Mouse (Mus musculus) intestine, postnatal 0 days (tissue): ENCODE measurements at regions not wholly inside any gene's neighbourhood (a gene's known extent, or its start where the extent isn't known, plus 50 kb on each side); places are given as distances from the start of the nearest gene placed in this dataset.

Source experiments
- ATAC-seq: fragments of 200-750 bp; cut with Nextera tagmentation; 2 replicates; pipeline ENCODE4 v1.8.0; 2017; ENCODE audit warnings: mild to moderate bottlenecking, moderate TSS enrichment, moderate library complexity
- H3K27ac ChIP-seq: fragments of 300-500 bp; sonication (generic); 2 replicates; pipeline ENCODE4 v1.5.1; 2014; ENCODE audit warnings: mild to moderate bottlenecking, low read depth, low read length, moderate library complexity
- H3K27me3 ChIP-seq: fragments of 300-500 bp; sonication (generic); replicated peaks from 2 replicates; pipeline ENCODE4 v1.6.1; 2014; ENCODE audit warnings: low read length, mixed read lengths; ENCODE audit not compliant: control insufficient read depth, insufficient read depth
- H3K36me3 ChIP-seq: fragments of 300-500 bp; sonication (generic); 2 replicates; pipeline ENCODE4 v1.6.1; 2014; ENCODE audit warnings: mild to moderate bottlenecking, moderate library complexity; ENCODE audit not compliant: control insufficient read depth, insufficient read depth
- H3K4me1 ChIP-seq: fragments of 300-500 bp; sonication (generic); replicated peaks from 2 replicates; pipeline ENCODE4 v1.6.1; 2014; ENCODE audit warnings: antibody characterized with exemption, low read length, mixed read lengths; ENCODE audit not compliant: control insufficient read depth, insufficient read depth
- H3K4me2 ChIP-seq: fragments of 300-500 bp; sonication (generic); replicated peaks from 2 replicates; pipeline ENCODE4 v1.6.1; 2014; ENCODE audit warnings: low read depth, mild to moderate bottlenecking, moderate library complexity
- H3K4me3 ChIP-seq: fragments of 300-500 bp; sonication (generic); 2 replicates; pipeline ENCODE4 v1.5.1; 2014; ENCODE audit warnings: low read depth, low read length
- H3K9ac ChIP-seq: fragments of 300-500 bp; sonication (generic); 2 replicates; pipeline ENCODE4 v1.6.1; 2014; ENCODE audit warnings: mild to moderate bottlenecking, low read depth, low read length
- H3K9me3 ChIP-seq: fragments of 300-500 bp; sonication (generic); 2 replicates; pipeline ENCODE4 v1.6.1; 2016; ENCODE audit warnings: mixed run types; ENCODE audit not compliant: control insufficient read depth
- CTCF ChIP-seq: sonication (generic); IDR thresholded peaks from 2 replicates; pipeline ENCODE4 v1.5.1; 2016; ENCODE audit warnings: low read depth, mild to moderate bottlenecking, control low read depth, antibody characterized with exemption, moderate library complexity
- WGBS: fragments of 180-500 bp; shearing (Covaris S2); extraction: QIAGEN DNeasy Blood & Tissue Kit; methylation state at CpG from one replicate; pipeline ENCODE4 v1.1.7; 2014; 5-methylcytosine and 5-hydroxymethylcytosine counted together

DNA sequence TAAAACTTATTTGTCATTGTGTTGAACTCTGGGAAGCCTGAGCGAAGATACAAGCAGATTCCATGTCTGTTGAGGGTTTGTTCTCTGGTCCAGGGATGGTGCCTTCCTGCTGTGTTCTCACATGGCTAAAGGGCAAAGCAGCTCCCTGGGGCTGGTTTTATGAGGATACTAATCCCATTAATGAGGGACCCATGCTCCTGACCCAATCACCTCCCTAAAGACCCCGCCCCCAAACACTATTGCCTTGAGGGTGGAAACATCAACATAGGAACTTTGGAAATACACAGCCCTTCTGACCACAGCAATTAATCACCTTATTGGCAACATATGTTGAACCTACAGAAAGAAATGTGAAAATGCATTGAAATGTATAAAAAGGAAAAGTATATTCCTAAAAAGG is 88.5 kb upstream of the BC052040 start:
- no peak overlapping the region for H3K4me3 ChIP-seq
- WGBS: 82% methylated on average over 2 of the region's 2 CpGs
- ATAC-seq: no peak

DNA sequence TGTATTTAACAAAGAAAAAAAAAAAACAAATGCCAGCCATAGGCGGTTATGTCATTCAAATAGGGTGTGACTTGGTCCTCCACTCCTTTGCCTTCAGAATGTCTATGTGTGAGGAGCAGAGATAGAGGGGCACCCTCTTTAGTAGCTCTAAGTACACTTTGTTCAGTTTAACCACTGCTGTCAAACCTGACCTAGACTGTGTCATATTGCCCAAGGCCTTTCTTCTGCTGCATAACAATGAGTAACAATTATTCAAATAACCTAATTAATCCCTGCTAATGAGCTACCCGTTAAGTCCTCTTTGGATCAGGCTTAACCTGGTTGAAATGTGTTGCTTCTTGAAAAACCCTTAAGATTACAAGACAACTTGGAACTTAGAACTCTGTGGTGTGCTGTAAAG is 81.6 kb upstream of the BC052040 start:
- 83% methylated on average over 2 of the region's 2 CpGs for WGBS
- Histone ChIP-seq H3K9me3 (no peaks in the 10 kb centered on the region), H3K9ac (no peak overlapping the region), H3K4me2 (no peak overlapping the region), H3K36me3 (no peaks in the 10 kb centered on the region), H3K4me3 (no peak overlapping the region), H3K4me1 (no peaks in the 10 kb centered on the region), H3K27ac (no peak overlapping the region), H3K27me3 (no peaks in the 10 kb centered on the region)
- TF ChIP-seq CTCF: no peak
- ATAC-seq: no peak

More for the DNA sequence above, 88.5 kb upstream of the BC052040 start:
- no peaks in the 10 kb centered on the region for H3K4me1 ChIP-seq
- TF ChIP-seq CTCF: no peak
- H3K27me3 ChIP-seq: no peaks in the 10 kb centered on the region
- no peak overlapping the region for H3K9ac ChIP-seq
- no peak overlapping the region for H3K4me2 ChIP-seq
- H3K27ac ChIP-seq: no peak overlapping the region
- no peaks in the 10 kb centered on the region for H3K9me3 ChIP-seq
- no peaks in the 10 kb centered on the region for H3K36me3 ChIP-seq

DNA sequence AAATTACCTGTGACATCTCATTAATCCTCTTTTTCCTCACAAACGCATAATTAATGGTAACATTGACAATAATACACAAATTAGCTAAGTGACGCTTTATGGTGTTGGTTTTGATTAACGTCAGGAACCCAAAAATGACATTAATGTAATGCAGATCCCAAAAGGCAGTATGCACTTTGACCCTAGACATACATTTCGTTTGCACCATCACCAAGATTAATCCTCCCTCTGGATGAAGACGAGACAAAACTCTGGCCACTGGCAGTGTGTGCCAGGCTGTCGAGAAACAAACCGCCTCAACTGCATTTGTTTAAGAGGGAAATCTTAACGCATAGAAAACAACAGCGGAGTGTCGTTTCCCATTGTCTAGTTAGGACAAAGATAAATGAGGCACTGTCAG is 72.0 kb upstream of the BC052040 start:
- 63% methylated on average over 10 of the region's 10 CpGs for WGBS
- Histone ChIP-seq H3K9me3 (no peaks in the 10 kb centered on the region), H3K27me3 (no peaks in the 10 kb centered on the region), H3K4me3 (no peak overlapping the region), H3K4me2 (no peak overlapping the region), H3K9ac (no peak overlapping the region), H3K27ac (no peak overlapping the region), H3K36me3 (no peaks in the 10 kb centered on the region), H3K4me1 (no peaks in the 10 kb centered on the region)
- TF ChIP-seq CTCF: no peak
- no peak for ATAC-seq

DNA sequence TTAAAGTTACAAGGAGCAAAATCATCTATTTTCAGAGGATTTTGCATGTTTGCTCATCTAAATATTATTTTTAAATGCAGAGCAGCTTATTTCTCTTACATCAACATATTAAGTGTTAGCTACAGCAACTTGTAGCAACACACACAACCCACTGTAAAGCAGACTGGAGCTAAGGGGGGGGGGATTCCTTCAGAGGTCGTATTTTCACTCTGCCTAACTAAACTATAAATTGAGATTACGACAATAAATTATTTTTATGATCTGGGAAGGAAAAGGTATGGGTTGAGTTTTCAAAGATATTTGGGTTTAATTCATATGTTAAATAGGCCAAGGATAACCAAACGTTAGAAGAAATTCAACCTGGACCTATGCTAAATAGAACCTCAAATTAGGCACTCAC is 70.4 kb upstream of the BC052040 start:
- no peaks in the 10 kb centered on the region for H3K36me3 ChIP-seq
- H3K9me3 ChIP-seq: no peaks in the 10 kb centered on the region
- 72% methylated on average over 3 of the region's 3 CpGs for WGBS
- H3K4me3 ChIP-seq: no peak overlapping the region
- H3K4me1 ChIP-seq: no peaks in the 10 kb centered on the region
- TF ChIP-seq CTCF: no peak
- ATAC-seq: no peak
- H3K27me3 ChIP-seq: no peaks in the 10 kb centered on the region
- no peak overlapping the region for H3K9ac ChIP-seq
- no peak overlapping the region for H3K4me2 ChIP-seq
- H3K27ac ChIP-seq: no peak overlapping the region

DNA sequence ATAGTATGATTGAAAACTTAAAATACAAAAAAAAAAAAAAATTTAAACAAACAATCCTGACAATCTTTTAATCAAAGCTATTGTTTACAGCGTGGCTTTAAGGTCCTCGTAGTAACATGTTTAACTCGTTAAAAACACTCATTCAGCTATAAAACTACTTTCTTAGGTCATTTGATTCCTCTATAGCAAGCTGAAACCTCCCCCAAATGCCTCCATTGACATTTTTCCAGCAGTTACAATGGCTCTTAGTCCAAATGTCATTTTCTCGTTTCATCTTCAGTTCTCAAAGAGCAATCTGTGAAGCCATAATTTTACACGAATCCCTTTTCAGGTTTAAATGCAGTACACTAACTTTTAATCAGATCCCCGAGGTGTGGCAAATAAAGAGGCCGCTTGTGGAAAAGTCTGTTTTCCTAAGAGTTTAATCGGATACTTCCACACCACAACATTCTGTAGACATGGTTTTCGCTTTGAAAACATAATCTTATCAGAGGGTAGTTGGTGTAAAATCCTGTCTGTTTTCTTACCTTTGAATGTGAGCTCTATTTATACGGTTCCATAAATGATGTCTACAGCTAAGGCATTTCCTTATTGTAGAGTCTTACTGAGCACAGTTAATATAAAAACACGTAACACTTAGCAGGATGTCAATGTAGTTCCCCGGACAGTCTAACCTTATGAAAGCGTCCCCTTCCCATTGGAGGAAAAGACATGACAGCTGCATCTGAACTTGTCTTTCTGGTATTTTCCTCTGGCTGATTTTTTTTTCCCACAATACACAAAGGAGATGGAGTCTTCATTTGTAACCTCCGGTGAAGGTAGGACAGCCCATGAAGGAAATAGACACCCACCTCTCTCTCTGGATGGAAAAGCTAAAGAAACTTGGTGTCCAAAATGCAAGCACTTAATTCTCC is 69.6 kb upstream of the BC052040 start:
- WGBS: 51% methylated on average over 14 of the region's 14 CpGs

DNA sequence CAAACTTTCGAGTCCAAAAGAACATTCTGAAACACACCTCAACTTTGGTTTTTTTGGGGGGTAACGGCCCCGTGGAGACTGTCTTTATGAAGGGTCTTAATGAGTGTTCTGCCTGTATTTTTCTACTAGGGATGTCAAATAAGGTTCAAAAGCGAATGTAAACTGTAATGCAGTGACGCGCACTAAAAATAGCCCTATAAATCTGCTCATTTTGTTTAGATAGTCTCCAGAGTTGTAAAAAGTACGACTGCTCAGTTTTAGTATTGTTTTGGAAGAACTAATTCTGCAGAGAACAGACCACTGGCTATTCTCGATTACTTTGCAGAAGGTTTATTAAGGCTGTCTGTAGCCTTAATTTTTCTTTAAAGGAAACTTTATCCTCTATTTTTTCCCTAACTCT is 68.6 kb upstream of the BC052040 start:
- H3K4me2 ChIP-seq: peak overlapping the region; percentile 10; the same call in 1 of the 2 replicates
- no peaks in the 10 kb centered on the region for H3K4me1 ChIP-seq
- no peak overlapping the region for H3K4me3 ChIP-seq
- TF ChIP-seq CTCF: no peak
- H3K27ac ChIP-seq: no peak overlapping the region
- no peaks in the 10 kb centered on the region for H3K9me3 ChIP-seq
- no peak for ATAC-seq
- H3K9ac ChIP-seq: no peak overlapping the region
- 36% methylated on average over 8 of the region's 8 CpGs for WGBS
- H3K36me3 ChIP-seq: no peaks in the 10 kb centered on the region
- no peaks in the 10 kb centered on the region for H3K27me3 ChIP-seq

More for the DNA sequence above, 69.6 kb upstream of the BC052040 start:
- Histone ChIP-seq H3K4me2 (no peak overlapping the region; the same call in 1 of the 2 replicates), H3K4me1 (no peaks in the 10 kb centered on the region), H3K4me3 (no peak overlapping the region), H3K9ac (no peak overlapping the region), H3K9me3 (no peaks in the 10 kb centered on the region), H3K27me3 (no peaks in the 10 kb centered on the region), H3K27ac (no peak overlapping the region), H3K36me3 (no peaks in the 10 kb centered on the region)
- no peak for TF ChIP-seq CTCF
- ATAC-seq: no peak
